In the genomic region with DNA sequence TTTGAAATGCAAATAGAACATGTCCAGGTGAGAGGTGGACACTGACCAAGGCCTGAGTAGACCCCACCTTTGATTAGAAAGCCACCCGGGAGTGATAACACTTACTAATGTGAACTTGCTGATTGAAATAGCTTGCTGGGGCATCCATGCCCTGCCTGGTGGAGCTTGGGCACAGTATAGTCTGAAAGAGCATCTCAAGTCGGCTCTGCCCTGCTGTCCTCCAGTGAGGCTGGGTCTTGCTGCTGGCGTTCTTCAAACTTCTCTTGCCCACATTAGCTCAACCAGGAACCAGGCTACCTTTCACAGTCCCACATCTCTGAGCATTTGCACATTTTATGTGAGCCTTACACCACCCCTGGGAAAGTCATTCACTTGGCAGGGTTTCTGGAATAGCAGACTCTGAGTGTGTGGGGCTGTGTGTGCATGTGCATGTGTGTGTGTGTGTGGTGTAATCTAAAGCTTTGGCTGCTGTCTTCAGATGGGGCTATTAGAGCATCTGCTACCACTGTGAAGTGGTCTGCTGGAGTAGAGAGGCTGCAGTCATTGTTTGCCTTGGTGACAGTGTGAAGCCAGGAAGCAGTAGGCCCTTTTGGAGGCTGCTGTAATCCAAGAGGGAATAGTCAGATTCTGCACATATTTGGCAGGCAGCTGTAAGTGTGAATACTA, we compare ENCODE assay signal across 25 mouse cellular contexts. TPM values are rescaled to one million over a fixed set of nuclear protein-coding genes. Genes with fewer than 3 reads are reported as not detected.
A peak's percentile ranks its signal among the peaks of the same experiment; 100 is the strongest.
DNase-seq lines count a peak whose midpoint lies in the region; ATAC-seq and TF ChIP-seq lines count a peak whose summit lies in the region.
"Had no signal": no experiment of that assay in that cellular context is flagged by ENCODE, and none has a peak within 500 bp of the region (broad histone marks: within the 10 kb centered on the region; RNA-seq: fewer than 3 reads in every experiment).

No protein-coding gene starts in this region.

- DNase-seq in forebrain, postnatal 0 days: no peak
- no peak for DNase-seq in forebrain, embryonic 11.5 days (ENCODE audit: low spot score)
- DNase-seq in hindbrain, embryonic 14.5 days (ENCODE audit: low spot score): no peak
- no peak for DNase-seq in neural tube, embryonic 10.5 days (ENCODE audit: extremely low spot score, low spot score)
- DNase-seq in B cell, adult 2 months: no peak
- DNase-seq: adrenal gland, adult 8-10 months; cerebellum, adult 8-10 months; gastrocnemius, postnatal 10 days; heart, postnatal 10 days; kidney, adult 9 months; layer of hippocampus, adult 9-11 months; lung, embryonic 14.5 days; right cerebral cortex, postnatal 4 days; thymus, adult 18-20 months; thymus, postnatal 25 days had no signal

- H3K9me3 ChIP-seq in forebrain, postnatal 0 days (ENCODE audit: low read length): no peaks in the 10 kb centered on the region
- no peaks in the 10 kb centered on the region for H3K9me3 ChIP-seq in forebrain, embryonic 11.5 days (ENCODE audit: control insufficient read depth, low read length)
- H3K9me3 ChIP-seq in hindbrain, embryonic 16.5 days (ENCODE audit: control insufficient read depth, low read length): no peaks in the 10 kb centered on the region
- H3K9me3 ChIP-seq in hindbrain, embryonic 14.5 days (ENCODE audit: control insufficient read depth, low read length): no peaks in the 10 kb centered on the region
- H3K9me3 ChIP-seq in neural tube, embryonic 13.5 days: no peaks in the 10 kb centered on the region
- H3K9me3 ChIP-seq: liver, embryonic 15.5 days; midbrain, embryonic 10.5 days had no signal

- no peak for TF ChIP-seq CTCF in forebrain, postnatal 0 days (IDR thresholded peaks at IDR 0.05; ENCODE audit: low read depth)

- no peak overlapping the region for H3K4me2 ChIP-seq in forebrain, postnatal 0 days (ENCODE audit: low read depth)
- no peak overlapping the region for H3K4me2 ChIP-seq in forebrain, embryonic 11.5 days (ENCODE audit: low read depth, low read length, severe bottlenecking)
- H3K4me2 ChIP-seq in hindbrain, embryonic 16.5 days (ENCODE audit: low read length): no peak overlapping the region
- H3K4me2 ChIP-seq in hindbrain, embryonic 14.5 days (replicated peaks): no peak overlapping the region
- H3K4me2 ChIP-seq in neural tube, embryonic 13.5 days: no peak overlapping the region
- H3K4me2 ChIP-seq: heart, embryonic 11.5 days; liver, embryonic 15.5 days; lung, embryonic 14.5 days had no signal

- H3K36me3 ChIP-seq in forebrain, postnatal 0 days (ENCODE audit: insufficient read depth): peaks cover 36% of the 10 kb centered on the region
- no peaks in the 10 kb centered on the region; the same call in 1 of the 2 replicates for H3K36me3 ChIP-seq in forebrain, embryonic 11.5 days (ENCODE audit: control insufficient read depth, insufficient read depth, low read length)
- peaks cover 12% of the 10 kb centered on the region for H3K36me3 ChIP-seq in hindbrain, embryonic 16.5 days (ENCODE audit: control insufficient read depth, insufficient read depth, low read length)
- peaks cover 59% of the 10 kb centered on the region for H3K36me3 ChIP-seq in hindbrain, embryonic 14.5 days (replicated peaks; ENCODE audit: control insufficient read depth, insufficient read depth)
- peaks cover 66% of the 10 kb centered on the region for H3K36me3 ChIP-seq in neural tube, embryonic 13.5 days

- ATAC-seq in forebrain, postnatal 0 days: peak; percentile 29; the same call in 1 of the 2 replicates
- ATAC-seq in forebrain, embryonic 11.5 days (replicated peaks; ENCODE audit: low FRiP score): no peak
- peak; percentile 32; the same call in 1 of the 2 replicates for ATAC-seq in hindbrain, embryonic 16.5 days
- no peak for ATAC-seq in hindbrain, embryonic 14.5 days (ENCODE audit: low FRiP score)
- ATAC-seq in neural tube, embryonic 13.5 days (ENCODE audit: low read depth): peak; percentile 50; the same call in 1 of the 2 replicates
- ATAC-seq: activated CD4-positive, CD25-positive, alpha-beta regulatory T cell, adult 4 months; intestine, postnatal 0 days had no signal

- no peak overlapping the region for H3K9ac ChIP-seq in forebrain, postnatal 0 days
- no peak overlapping the region for H3K9ac ChIP-seq in forebrain, embryonic 11.5 days (ENCODE audit: low read length)
- H3K9ac ChIP-seq in hindbrain, embryonic 16.5 days (ENCODE audit: low read depth, low read length): 0 out of 2 replicates have a peak overlapping the region, but pooled peaks have one; percentile 9
- H3K9ac ChIP-seq in hindbrain, embryonic 14.5 days: no peak overlapping the region
- 0 out of 2 replicates have a peak overlapping the region, but pooled peaks have one; percentile 13 for H3K9ac ChIP-seq in neural tube, embryonic 13.5 days
- H3K9ac ChIP-seq: liver, embryonic 15.5 days; lung, embryonic 14.5 days had no signal

- H3K27me3 ChIP-seq in forebrain, postnatal 0 days (ENCODE audit: insufficient read depth, low read length): no peaks in the 10 kb centered on the region
- H3K27me3 ChIP-seq in forebrain, embryonic 11.5 days (ENCODE audit: control insufficient read depth, insufficient read depth, low read length): no peaks in the 10 kb centered on the region
- H3K27me3 ChIP-seq in hindbrain, embryonic 16.5 days (replicated peaks; ENCODE audit: control insufficient read depth, insufficient read depth, low read length): no peaks in the 10 kb centered on the region
- no peaks in the 10 kb centered on the region for H3K27me3 ChIP-seq in hindbrain, embryonic 14.5 days (ENCODE audit: control insufficient read depth, insufficient read depth, low read length)
- H3K27me3 ChIP-seq in neural tube, embryonic 13.5 days: no peaks in the 10 kb centered on the region
- H3K27me3 ChIP-seq: liver, embryonic 15.5 days had no signal

- H3K4me3 ChIP-seq in forebrain, postnatal 0 days (ENCODE audit: low read depth, low read length): no peak overlapping the region
- no peak overlapping the region for H3K4me3 ChIP-seq in forebrain, embryonic 11.5 days (ENCODE audit: low read depth, low read length)
- H3K4me3 ChIP-seq in hindbrain, embryonic 16.5 days (ENCODE audit: low read length): no peak overlapping the region
- no peak overlapping the region for H3K4me3 ChIP-seq in hindbrain, embryonic 14.5 days (replicated peaks; ENCODE audit: low read length)
- no peak overlapping the region for H3K4me3 ChIP-seq in neural tube, embryonic 13.5 days
- H3K4me3 ChIP-seq: liver, embryonic 15.5 days; midbrain, embryonic 10.5 days had no signal

- 85% methylated on average over 3 of the region's 3 CpGs for WGBS in forebrain, postnatal 0 days
- 87% methylated on average over 3 of the region's 3 CpGs for WGBS in forebrain, embryonic 11.5 days
- WGBS in hindbrain, embryonic 16.5 days: 84% methylated on average over 3 of the region's 3 CpGs
- 87% methylated on average over 3 of the region's 3 CpGs for WGBS in hindbrain, embryonic 14.5 days
- 82% methylated on average over 3 of the region's 3 CpGs for WGBS in neural tube, embryonic 13.5 days

- no peak overlapping the region for H3K27ac ChIP-seq in forebrain, postnatal 0 days (ENCODE audit: low read depth, low read length)
- no peak overlapping the region for H3K27ac ChIP-seq in forebrain, embryonic 11.5 days (ENCODE audit: low read depth, low read length)
- H3K27ac ChIP-seq in hindbrain, embryonic 16.5 days (ENCODE audit: low read depth, low read length): no peak overlapping the region
- no peak overlapping the region for H3K27ac ChIP-seq in hindbrain, embryonic 14.5 days
- no peak overlapping the region for H3K27ac ChIP-seq in neural tube, embryonic 13.5 days (replicated peaks)
- H3K27ac ChIP-seq: liver, embryonic 15.5 days; midbrain, embryonic 10.5 days; stomach, postnatal 0 days had no signal

- no peaks in the 10 kb centered on the region for H3K4me1 ChIP-seq in forebrain, postnatal 0 days (ENCODE audit: insufficient read depth)
- 0 out of 2 replicates have a peak, but pooled peaks cover 3% of the 10 kb centered on the region for H3K4me1 ChIP-seq in forebrain, embryonic 11.5 days (replicated peaks; ENCODE audit: control insufficient read depth, insufficient read depth, low read length)
- no peaks in the 10 kb centered on the region for H3K4me1 ChIP-seq in hindbrain, embryonic 16.5 days (ENCODE audit: control insufficient read depth, insufficient read depth, low read depth, low read length)
- H3K4me1 ChIP-seq in hindbrain, embryonic 14.5 days (replicated peaks; ENCODE audit: control insufficient read depth, insufficient read depth, low read length): no peaks in the 10 kb centered on the region; the same call in 1 of the 2 replicates
- H3K4me1 ChIP-seq in neural tube, embryonic 13.5 days (replicated peaks): peaks cover 14% of the 10 kb centered on the region; the same call in 1 of the 2 replicates

RNA-seq across cellular contexts. Expression of a gene that starts 11.0 kb away (rescaled TPM):
- 20.7 and 29.9 TPM in 2 replicates for total RNA-seq in forebrain, postnatal 0 days (2014; rRNA removed)
- polyA plus RNA-seq in forebrain, postnatal 0 days (2015; fragmentation: Nextera tagmentation; extraction: Ambion mirVana): 13.2 and 15.5 TPM in 2 replicates
- polyA plus RNA-seq in forebrain, embryonic 11.5 days (2014; fragmentation: Nextera tagmentation; extraction: Ambion mirVana): 18.6 and 21.0 TPM in 2 replicates
- polyA plus RNA-seq in hindbrain, embryonic 16.5 days (2015; fragmentation: Nextera tagmentation; extraction: Ambion mirVana): 16.9 and 18.2 TPM in 2 replicates
- 19.0 and 19.1 TPM in 2 replicates for polyA plus RNA-seq in hindbrain, embryonic 14.5 days (2014; fragmentation: Nextera tagmentation; extraction: Ambion mirVana)
- polyA plus RNA-seq in neural tube, embryonic 13.5 days (2015; fragmentation: Nextera tagmentation; extraction: Ambion mirVana): 19.3 and 21.6 TPM in 2 replicates

RNA-seq across cellular contexts. Expression of a gene that starts 14.9 kb away (rescaled TPM):
- total RNA-seq in forebrain, postnatal 0 days (2014; rRNA removed): 37.2 and 40.0 TPM in 2 replicates
- 29.8 and 32.1 TPM in 2 replicates for polyA plus RNA-seq in forebrain, postnatal 0 days (2015; fragmentation: Nextera tagmentation; extraction: Ambion mirVana)
- polyA plus RNA-seq in forebrain, embryonic 11.5 days (2014; fragmentation: Nextera tagmentation; extraction: Ambion mirVana): 41.5 and 50.9 TPM in 2 replicates
- polyA plus RNA-seq in hindbrain, embryonic 16.5 days (2015; fragmentation: Nextera tagmentation; extraction: Ambion mirVana): 25.9 and 31.0 TPM in 2 replicates
- 20.6 and 22.8 TPM in 2 replicates for polyA plus RNA-seq in hindbrain, embryonic 14.5 days (2014; fragmentation: Nextera tagmentation; extraction: Ambion mirVana)
- polyA plus RNA-seq in neural tube, embryonic 13.5 days (2015; fragmentation: Nextera tagmentation; extraction: Ambion mirVana): 35.3 and 36.0 TPM in 2 replicates

RNA-seq across cellular contexts. Expression of a gene that starts 29.0 kb away (rescaled TPM):
- 27.7 and 42.9 TPM in 2 replicates for total RNA-seq in forebrain, postnatal 0 days (2014; rRNA removed)
- 37.1 and 43.9 TPM in 2 replicates for polyA plus RNA-seq in forebrain, postnatal 0 days (2015; fragmentation: Nextera tagmentation; extraction: Ambion mirVana)
- 50.7 and 56.7 TPM in 2 replicates for polyA plus RNA-seq in forebrain, embryonic 11.5 days (2014; fragmentation: Nextera tagmentation; extraction: Ambion mirVana)
- polyA plus RNA-seq in hindbrain, embryonic 16.5 days (2015; fragmentation: Nextera tagmentation; extraction: Ambion mirVana): 46.5 and 52.9 TPM in 2 replicates
- polyA plus RNA-seq in hindbrain, embryonic 14.5 days (2014; fragmentation: Nextera tagmentation; extraction: Ambion mirVana): 36.3 and 37.9 TPM in 2 replicates
- polyA plus RNA-seq in neural tube, embryonic 13.5 days (2015; fragmentation: Nextera tagmentation; extraction: Ambion mirVana): 28.4 and 33.8 TPM in 2 replicates

RNA-seq across cellular contexts. Expression of a gene that starts 29.0 kb away (rescaled TPM):
- 0.81 and 1.9 TPM in 2 replicates for total RNA-seq in forebrain, postnatal 0 days (2014; rRNA removed)
- polyA plus RNA-seq in forebrain, postnatal 0 days (2015; fragmentation: Nextera tagmentation; extraction: Ambion mirVana): 4.7 and 8.7 TPM in 2 replicates
- polyA plus RNA-seq in forebrain, embryonic 11.5 days (2014; fragmentation: Nextera tagmentation; extraction: Ambion mirVana): 0.65 and 0.98 TPM in 2 replicates
- polyA plus RNA-seq in hindbrain, embryonic 16.5 days (2015; fragmentation: Nextera tagmentation; extraction: Ambion mirVana): 4.5 and 5.3 TPM in 2 replicates
- polyA plus RNA-seq in hindbrain, embryonic 14.5 days (2014; fragmentation: Nextera tagmentation; extraction: Ambion mirVana): 2.3 and 6.1 TPM in 2 replicates
- 1.9 and 2.3 TPM in 2 replicates for polyA plus RNA-seq in neural tube, embryonic 13.5 days (2015; fragmentation: Nextera tagmentation; extraction: Ambion mirVana)
- total RNA-seq: gastrocnemius, postnatal 10 days; monocyte, adult 5-6 weeks had no signal
- polyA plus RNA-seq: spleen, adult 2 months had no signal

RNA-seq across cellular contexts. Expression of a gene that starts 58.0 kb away (rescaled TPM):
- total RNA-seq in forebrain, postnatal 0 days (2014; rRNA removed): 23.1 and 32.3 TPM in 2 replicates
- polyA plus RNA-seq in forebrain, postnatal 0 days (2015; fragmentation: Nextera tagmentation; extraction: Ambion mirVana): 40.5 and 48.8 TPM in 2 replicates
- 125 and 138 TPM in 2 replicates for polyA plus RNA-seq in forebrain, embryonic 11.5 days (2014; fragmentation: Nextera tagmentation; extraction: Ambion mirVana)
- polyA plus RNA-seq in hindbrain, embryonic 16.5 days (2015; fragmentation: Nextera tagmentation; extraction: Ambion mirVana): 57.2 and 62.9 TPM in 2 replicates
- polyA plus RNA-seq in hindbrain, embryonic 14.5 days (2014; fragmentation: Nextera tagmentation; extraction: Ambion mirVana): 68.4 and 75.7 TPM in 2 replicates
- polyA plus RNA-seq in neural tube, embryonic 13.5 days (2015; fragmentation: Nextera tagmentation; extraction: Ambion mirVana): 63.5 and 71.8 TPM in 2 replicates

Comparison
In these comparisons a context has a peak if more than half of its experiments do, and no peak if none do; other contexts are left out.
1. ATAC-seq: peak in forebrain, postnatal 0 days (single experiment), hindbrain, embryonic 16.5 days (single experiment) and neural tube, embryonic 13.5 days (single experiment); none in forebrain, embryonic 11.5 days (single experiment) and hindbrain, embryonic 14.5 days (single experiment).
2. H3K9ac ChIP-seq: peak in hindbrain, embryonic 16.5 days (single experiment) and neural tube, embryonic 13.5 days (single experiment); none in forebrain, postnatal 0 days (single experiment), forebrain, embryonic 11.5 days (single experiment) and hindbrain, embryonic 14.5 days (single experiment).